Mouse (Mus musculus) myocyte (in vitro differentiated cells): ENCODE data around the gene Rilpl1. TPM values are rescaled to one million over a fixed set of nuclear protein-coding genes. Genes with fewer than 3 reads are reported as not detected.
A peak's percentile ranks its signal among the peaks of the same experiment; 100 is the strongest.
"Not testable (repeated sequence)": the region's sequence is repeated elsewhere in the genome, so short reads cannot be mapped to it uniquely, and the experiment has no call there.

Source experiments
- H3K27me3 ChIP-seq: one replicate; pipeline ENCODE4 v1.6.1; 2011; ENCODE audit not compliant: control insufficient read depth, insufficient read depth, insufficient read length
- H3K36me3 ChIP-seq: one replicate; pipeline ENCODE4 v1.6.1; 2011; ENCODE audit not compliant: control insufficient read depth, insufficient read depth
- H3K4me2 ChIP-seq: one replicate; pipeline ENCODE4 v1.6.1; 2011; ENCODE audit warnings: low read depth, control low read depth
- H3K4me3 ChIP-seq: one replicate; pipeline ENCODE4 v1.5.1; 2011; ENCODE audit warnings: mild to moderate bottlenecking, control low read depth, moderate library complexity
- H3K79me2 ChIP-seq: one replicate; pipeline ENCODE4 v1.6.1; 2011; ENCODE audit not compliant: control insufficient read depth, insufficient read depth
- H3ac ChIP-seq: one replicate; pipeline ENCODE4 v1.6.1; 2011; ENCODE audit not compliant: control insufficient read depth, insufficient read length
- CEBPB ChIP-seq: IDR thresholded peaks from 2 replicates; pipeline ENCODE4 v1.6.1; 2011; ENCODE audit warnings: mild to moderate bottlenecking, moderate library complexity; ENCODE audit not compliant: poor library complexity, insufficient read depth, severe bottlenecking
- E2F4 ChIP-seq: IDR thresholded peaks from one replicate; pipeline ENCODE4 v1.6.1; 2011; ENCODE audit warnings: mild to moderate bottlenecking, control low read depth, moderate library complexity; ENCODE audit not compliant: insufficient read depth
- MAX ChIP-seq: IDR thresholded peaks from one replicate; pipeline ENCODE4 v1.6.1; 2011; ENCODE audit warnings: low read depth, mild to moderate bottlenecking, control low read depth
- MYOD1 ChIP-seq, 3 experiments: IDR thresholded peaks; one replicate each; pipeline ENCODE4 v1.6.1; 2011; ENCODE audit warnings: control low read depth in 2 of 3, low read depth in 2 of 3, mild to moderate bottlenecking in 2 of 3, moderate library complexity in 1 of 3; ENCODE audit not compliant: insufficient read length in 2 of 3, control insufficient read depth in 1 of 3
- MYOG ChIP-seq, 3 experiments: IDR thresholded peaks; one replicate each; pipeline ENCODE4 v1.6.1; 2011; ENCODE audit warnings: control low read depth in 2 of 3, low read depth in 2 of 3, mild to moderate bottlenecking in 2 of 3; ENCODE audit not compliant: insufficient read length in 2 of 3, control insufficient read depth in 1 of 3, insufficient read depth in 1 of 3
- POLR2A ChIP-seq: IDR thresholded peaks from one replicate; pipeline ENCODE4 v1.6.1; 2011; ENCODE audit warnings: low read depth, mild to moderate bottlenecking, control low read depth, moderate library complexity; ENCODE audit not compliant: insufficient read length
- POLR2AphosphoS2 ChIP-seq: IDR thresholded peaks from one replicate; pipeline ENCODE4 v1.6.1; 2011; ENCODE audit warnings: low read depth, control low read depth; ENCODE audit not compliant: insufficient read length
- REST ChIP-seq: IDR thresholded peaks from one replicate; pipeline ENCODE4 v1.6.1; 2011; ENCODE audit warnings: mild to moderate bottlenecking, control low read depth, moderate library complexity; ENCODE audit not compliant: insufficient read depth, insufficient read length
- SRF ChIP-seq: IDR thresholded peaks from one replicate; pipeline ENCODE4 v1.6.1; 2011; ENCODE audit warnings: low read depth; ENCODE audit not compliant: control insufficient read depth, insufficient read length
- TCF12 ChIP-seq: IDR thresholded peaks from one replicate; pipeline ENCODE4 v1.6.1; 2011; ENCODE audit warnings: mild to moderate bottlenecking, control low read depth; ENCODE audit not compliant: poor library complexity, insufficient read depth, severe bottlenecking
- TCF3 ChIP-seq: IDR thresholded peaks from one replicate; pipeline ENCODE4 v1.6.1; 2011; ENCODE audit warnings: low read depth, control low read depth; ENCODE audit not compliant: insufficient read length
- USF1 ChIP-seq: IDR thresholded peaks from one replicate; pipeline ENCODE4 v1.6.1; 2011; ENCODE audit warnings: low read depth, mild to moderate bottlenecking, control low read depth, moderate library complexity
- polyA plus RNA-seq: library from polyadenylated mRNA; unstranded; fragments of >200 nt; fragmentation: generic; extraction: Trizol; gene quantifications from one replicate; pipeline ENCODE4 v1.2.1, GENCODE M21; 2012; ENCODE audit warnings: missing spikeins

Rilpl1 gene
- polyA plus RNA-seq, 1 experiment: 43.1 TPM

DNA sequence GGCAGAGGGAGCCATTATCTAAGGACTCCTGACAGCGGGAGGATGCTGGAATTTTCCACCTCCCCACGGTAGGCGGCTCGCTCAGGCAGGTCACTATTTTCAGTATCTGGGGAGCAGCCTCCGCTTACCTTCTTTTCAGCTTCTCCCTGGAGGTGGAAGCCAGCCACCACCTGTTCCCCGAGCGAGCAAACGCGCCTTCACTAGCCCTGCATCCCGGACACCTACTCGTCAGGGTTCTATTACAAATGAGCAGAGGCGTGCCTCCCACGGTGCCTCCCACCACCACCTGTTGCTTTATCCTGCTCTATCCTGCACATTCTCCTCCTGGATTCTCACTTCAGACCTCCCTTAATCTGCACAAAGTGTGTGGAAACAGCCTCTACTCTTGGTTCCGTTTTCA, 27.4 kb downstream of the Rilpl1 start:
- H3ac ChIP-seq: no peak overlapping the region
- no peak overlapping the region for H3K4me2 ChIP-seq
- no peaks in the 10 kb centered on the region for H3K36me3 ChIP-seq
- TF ChIP-seq E2F4 (no peak), MYOD1 (IDR thresholded peaks at IDR 0.05; ENCODE audit: control insufficient read depth in 1 of 3, insufficient read length in 2 of 3, low read depth in 2 of 3) (peak in 1 of 3 experiments; percentile 63), POLR2A (no peak), USF1 (no peak), TCF3 (no peak), POLR2AphosphoS2 (no peak), MAX (no peak), REST (no peak)
- H3K79me2 ChIP-seq: no peaks in the 10 kb centered on the region
- no peaks in the 10 kb centered on the region for H3K27me3 ChIP-seq
- no peak overlapping the region for H3K4me3 ChIP-seq

DNA sequence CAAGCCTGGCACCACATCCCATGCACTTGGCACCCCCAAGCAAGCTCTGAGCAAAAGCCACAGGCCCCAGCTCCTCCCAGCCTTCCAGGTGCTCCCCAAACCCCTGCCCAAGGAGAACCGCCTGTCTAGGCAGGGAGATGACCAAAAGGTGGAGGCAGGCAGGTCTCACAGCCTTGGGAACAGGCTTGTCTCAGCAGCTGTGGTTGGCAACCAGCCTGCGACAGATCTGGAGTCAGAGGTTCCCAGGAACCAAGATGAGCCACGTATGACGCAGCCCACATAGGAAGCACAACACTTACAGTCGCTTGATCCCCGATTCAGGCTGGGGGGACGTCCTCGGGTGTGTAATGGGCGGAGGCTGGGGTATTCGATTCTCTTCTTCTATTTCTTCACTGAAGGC, 29.6 kb downstream of the Rilpl1 start:
- H3K27me3 ChIP-seq: no peaks in the 10 kb centered on the region
- H3K4me3 ChIP-seq: no peak overlapping the region
- no peaks in the 10 kb centered on the region for H3K79me2 ChIP-seq
- H3K4me2 ChIP-seq: no peak overlapping the region
- TF ChIP-seq CEBPB (no peak), POLR2AphosphoS2 (no peak), TCF3 (no peak), USF1 (no peak), POLR2A (no peak), E2F4 (no peak), MYOG (IDR thresholded peaks at IDR 0.05; ENCODE audit: control insufficient read depth in 1 of 3, insufficient read depth in 1 of 3, insufficient read length in 2 of 3, low read depth in 2 of 3) (no peak), TCF12 (no peak), MYOD1 (IDR thresholded peaks at IDR 0.05; ENCODE audit: control insufficient read depth in 1 of 3, insufficient read length in 2 of 3, low read depth in 2 of 3) (no peak), SRF (no peak), MAX (no peak), REST (no peak)
- no peaks in the 10 kb centered on the region for H3K36me3 ChIP-seq
- H3ac ChIP-seq: no peak overlapping the region

DNA sequence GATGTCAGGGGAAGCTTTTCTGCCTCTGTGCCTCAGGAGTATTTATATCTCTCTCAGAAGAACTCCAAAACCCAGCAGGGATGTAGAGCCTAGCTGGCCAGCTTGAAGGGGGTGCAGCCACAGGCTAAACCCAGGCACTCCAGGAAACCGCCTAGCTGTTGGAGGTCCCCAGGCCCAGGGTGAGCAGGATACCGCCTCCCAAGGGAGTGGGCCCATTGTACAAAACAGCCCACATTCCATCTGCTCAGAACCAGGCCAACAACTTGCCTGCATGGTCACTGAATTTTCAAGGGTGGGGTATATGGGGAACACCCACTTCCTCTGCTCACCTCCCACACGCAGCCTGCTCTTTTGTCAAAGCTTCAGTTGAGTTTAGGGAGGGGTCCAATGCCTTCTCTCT, 30.6 kb downstream of the Rilpl1 start:
- Histone ChIP-seq H3K4me2 (no peak overlapping the region), H3K36me3 (no peaks in the 10 kb centered on the region), H3K4me3 (no peak overlapping the region), H3K79me2 (no peaks in the 10 kb centered on the region), H3ac (no peak overlapping the region), H3K27me3 (no peaks in the 10 kb centered on the region)
- TF ChIP-seq USF1 (no peak), POLR2A (no peak), POLR2AphosphoS2 (no peak), MYOD1 (IDR thresholded peaks at IDR 0.05; ENCODE audit: control insufficient read depth in 1 of 3, insufficient read length in 2 of 3, low read depth in 2 of 3) (no peak), REST (no peak), SRF (no peak), MAX (no peak), TCF3 (no peak), TCF12 (no peak), E2F4 (no peak), CEBPB (no peak), MYOG (IDR thresholded peaks at IDR 0.05; ENCODE audit: control insufficient read depth in 1 of 3, insufficient read depth in 1 of 3, insufficient read length in 2 of 3, low read depth in 2 of 3) (no peak)

DNA sequence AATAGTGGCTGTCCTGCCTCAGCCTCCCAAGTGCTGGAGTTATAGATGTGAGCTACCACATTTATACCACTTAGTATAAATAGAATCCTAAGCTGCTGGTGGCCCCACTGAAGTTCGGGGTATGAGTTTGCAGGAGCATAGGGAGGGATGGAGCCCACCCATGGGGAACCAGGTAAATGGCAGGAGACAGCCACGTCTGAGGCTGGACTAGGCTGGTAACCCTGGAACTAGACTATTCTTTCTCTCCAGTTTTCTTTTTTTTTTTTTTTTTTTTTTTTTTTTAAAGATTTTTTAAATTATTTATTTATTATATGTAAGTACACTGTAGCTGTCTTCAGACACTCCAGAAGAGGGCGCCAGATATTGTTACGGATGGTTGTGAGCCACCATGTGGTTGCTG, 31.2 kb downstream of the Rilpl1 start:
- not testable (repeated sequence) for H3ac ChIP-seq, H3K4me2 ChIP-seq, H3K27me3 ChIP-seq, H3K4me3 ChIP-seq, H3K79me2 ChIP-seq, H3K36me3 ChIP-seq

DNA sequence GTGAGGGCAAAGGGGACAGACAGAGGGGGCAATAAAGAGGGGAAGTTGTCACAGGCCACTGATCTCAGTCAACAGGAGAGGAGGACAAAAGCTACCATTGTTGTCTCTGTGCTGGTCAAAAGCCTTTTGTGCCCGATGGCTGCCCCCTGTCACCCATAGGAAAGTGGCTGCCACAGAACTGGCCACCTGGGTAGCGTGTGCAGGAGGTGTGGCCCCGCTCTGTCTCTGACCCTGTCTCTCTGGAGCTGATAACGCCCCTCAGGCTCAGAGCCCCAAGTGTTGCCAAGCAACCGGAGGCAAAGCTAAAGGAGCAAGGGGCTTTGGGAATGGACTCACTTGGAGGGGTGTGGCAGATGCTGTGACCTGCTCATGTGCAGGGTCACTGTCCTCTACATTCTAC, 32.2 kb downstream of the Rilpl1 start:
- no peak overlapping the region for H3K4me2 ChIP-seq
- H3ac ChIP-seq: no peak overlapping the region
- TF ChIP-seq MYOD1 (IDR thresholded peaks at IDR 0.05; ENCODE audit: control insufficient read depth in 1 of 3, insufficient read length in 2 of 3, low read depth in 2 of 3): no peak
- TF ChIP-seq TCF3: no peak
- no peak for TF ChIP-seq REST
- TF ChIP-seq MYOG (IDR thresholded peaks at IDR 0.05; ENCODE audit: control insufficient read depth in 1 of 3, insufficient read depth in 1 of 3, insufficient read length in 2 of 3, low read depth in 2 of 3): no peak
- no peak for TF ChIP-seq POLR2AphosphoS2
- TF ChIP-seq MAX: no peak
- TF ChIP-seq USF1: no peak
- no peak for TF ChIP-seq SRF
- TF ChIP-seq CEBPB: no peak
- H3K79me2 ChIP-seq: no peaks in the 10 kb centered on the region
- no peaks in the 10 kb centered on the region for H3K27me3 ChIP-seq
- H3K36me3 ChIP-seq: no peaks in the 10 kb centered on the region
- H3K4me3 ChIP-seq: no peak overlapping the region
